Mouse (Mus musculus) heart, embryonic 11.5 days (tissue): ENCODE data around the gene Vmn2r66. TPM values are rescaled to one million over a fixed set of nuclear protein-coding genes. Genes with fewer than 3 reads are reported as not detected.

ENCODE experiments used
- ATAC-seq: fragments of 200-750 bp; cut with Nextera tagmentation; replicated peaks from 2 replicates; pipeline ENCODE4 v1.8.0; 2017; ENCODE audit warnings: moderate library complexity; ENCODE audit not compliant: insufficient number of reproducible peaks, low FRiP score, low TSS enrichment
- H3K27ac ChIP-seq: fragments of 300-500 bp; sonication (generic); 2 replicates; pipeline ENCODE4 v1.5.1; 2014; ENCODE audit warnings: mild to moderate bottlenecking, low read depth, low read length
- H3K27me3 ChIP-seq: fragments of 300-500 bp; sonication (generic); 2 replicates; pipeline ENCODE4 v1.6.1; 2014; ENCODE audit warnings: mild to moderate bottlenecking, low read length, mixed read lengths; ENCODE audit not compliant: control insufficient read depth, insufficient read depth
- H3K36me3 ChIP-seq: fragments of 300-500 bp; sonication (generic); 2 replicates; pipeline ENCODE4 v1.6.1; 2014; ENCODE audit warnings: mild to moderate bottlenecking, low read length, moderate library complexity, mixed read lengths; ENCODE audit not compliant: control insufficient read depth, insufficient read depth
- H3K4me1 ChIP-seq: fragments of 300-500 bp; sonication (generic); 2 replicates; pipeline ENCODE4 v1.6.1; 2014; ENCODE audit warnings: low read length; ENCODE audit not compliant: control insufficient read depth, insufficient read depth
- H3K4me2 ChIP-seq: fragments of 300-500 bp; sonication (generic); 2 replicates; pipeline ENCODE4 v1.6.1; 2014; ENCODE audit warnings: mild to moderate bottlenecking, moderate library complexity
- H3K4me3 ChIP-seq: fragments of 300-500 bp; sonication (generic); 2 replicates; pipeline ENCODE4 v1.5.1; 2014; ENCODE audit warnings: low read depth, low read length
- H3K9ac ChIP-seq: fragments of 300-500 bp; sonication (generic); 2 replicates; pipeline ENCODE4 v1.6.1; 2014; ENCODE audit warnings: mild to moderate bottlenecking, low read depth, low read length, moderate library complexity
- H3K9me3 ChIP-seq: fragments of 300-500 bp; sonication (generic); replicated peaks from 2 replicates; pipeline ENCODE4 v1.6.1; 2016; ENCODE audit warnings: low read length; ENCODE audit not compliant: control insufficient read depth
- WGBS: fragments of 180-500 bp; shearing (Covaris S2); extraction: QIAGEN DNeasy Blood & Tissue Kit; methylation state at CpG from one replicate; pipeline ENCODE4 v1.1.7; 2014; ENCODE audit not compliant: insufficient replicate concordance; 5-methylcytosine and 5-hydroxymethylcytosine counted together
- polyA plus RNA-seq: library from polyadenylated mRNA; unstranded; fragments of >200 nt; fragmentation: Nextera tagmentation; extraction: Ambion mirVana; gene quantifications from 2 replicates; pipeline ENCODE4 v1.2.1, GENCODE M21; 2014

The Vmn2r66 gene
- not detected in 2 replicates for polyA plus RNA-seq

- no peak for ATAC-seq
These were observed at the start of gene Vmn2r66 for GRCm38 (mm10) chr7:85012168-85012567. Gene Vmn2r66 (minus strand): TSS chr7:85012268.

GRCm38 (mm10) chr7:84996694-84997093, 15.4 kb downstream of the Vmn2r66 start:
- no peak overlapping the region for H3K9ac ChIP-seq
- no peak overlapping the region for H3K27ac ChIP-seq
- no peak overlapping the region for H3K4me2 ChIP-seq
- WGBS, result 65% methylated on average over 2 of the region's 2 CpGs
- H3K36me3 ChIP-seq, result no peaks in the 10 kb centered on the region
- no peaks in the 10 kb centered on the region for H3K4me1 ChIP-seq
- H3K27me3 ChIP-seq, result no peaks in the 10 kb centered on the region
- no peak overlapping the region for H3K4me3 ChIP-seq
- ATAC-seq, result no peak
- no peaks in the 10 kb centered on the region for H3K9me3 ChIP-seq

More at GRCm38 (mm10) chr7:85012168-85012567, at the start of gene Vmn2r66:
- WGBS, result 74% methylated on average over 1 of the region's 1 CpGs
- no peak within 1 kb of the TSS for H3K27ac ChIP-seq
- H3K27me3 ChIP-seq, result no peaks in the 10 kb centered on the region
- H3K9me3 ChIP-seq, result no peaks in the 10 kb centered on the region
- H3K4me3 ChIP-seq, result no peak within 1 kb of the TSS
- no peak within 1 kb of the TSS for H3K9ac ChIP-seq
- no peaks in the 10 kb centered on the region for H3K36me3 ChIP-seq
- H3K4me1 ChIP-seq, result no peaks in the 10 kb centered on the region
- H3K4me2 ChIP-seq, result no peak within 1 kb of the TSS

- H3K4me2 ChIP-seq, result no peak within 1 kb of the TSS
- no peaks in the 10 kb centered on the region for H3K4me1 ChIP-seq
- no peaks in the 10 kb centered on the region for H3K36me3 ChIP-seq
- H3K27ac ChIP-seq, result no peak within 1 kb of the TSS
- no peaks in the 10 kb centered on the region for H3K9me3 ChIP-seq
- no peak within 1 kb of the TSS for H3K4me3 ChIP-seq
- no peak within 1 kb of the TSS for H3K9ac ChIP-seq
- ATAC-seq, result no peak
- 43% methylated on average over 1 of the region's 1 CpGs for WGBS
- H3K27me3 ChIP-seq, result no peaks in the 10 kb centered on the region
These were observed 48.1 kb downstream of the Vmn2r66 start, which contains the start of gene Vmn2r65 for GRCm38 (mm10) chr7:84964015-84964414. Gene Vmn2r65 (minus strand): TSS chr7:84964115.

Other genes starting within 250 kb of the Vmn2r66 start
- not detected in 2 replicates for gene Olfr291, start 158.7 kb downstream of the Vmn2r66 start, polyA plus RNA-seq
- not detected in 2 replicates for gene Vmn2r65, start 48.2 kb downstream of the Vmn2r66 start, polyA plus RNA-seq
- not detected in 2 replicates for gene Vmn2r67, start 143.7 kb upstream of the Vmn2r66 start, polyA plus RNA-seq
- not detected in 2 replicates for gene Vmn2r68, start 225.5 kb upstream of the Vmn2r66 start, polyA plus RNA-seq